Mouse (Mus musculus): ENCODE data around the gene Megf11. TPM values are rescaled to one million over a fixed set of nuclear protein-coding genes. Genes with fewer than 3 reads are reported as not detected.

Gene Megf11
- total and polyA plus RNA-seq, 3 experiments, result 0.08 to 0.93 TPM; not detected in 1

- no peak for DNase-seq (ENCODE audit: low read depth, low spot score)
- TF ChIP-seq CHD2 (IDR thresholded peaks at IDR 0.05; ENCODE audit: low read length), result no peak
- TF ChIP-seq USF2 (IDR thresholded peaks at IDR 0.05; ENCODE audit: borderline replicate concordance in 1 of 2, insufficient read depth in 1 of 2, low read depth in 1 of 2, low read length in 2 of 2), result no peak
- no peak for TF ChIP-seq POLR2AphosphoS5 (IDR thresholded peaks at IDR 0.05; ENCODE audit: borderline replicate concordance, low read depth, low read length)
- TF ChIP-seq JUND (IDR thresholded peaks at IDR 0.05; ENCODE audit: low read depth, low read length), result no peak
- no peak for TF ChIP-seq BHLHE40 (IDR thresholded peaks at IDR 0.05; ENCODE audit: borderline replicate concordance, low read depth, low read length)
- no peak for TF ChIP-seq E2F4 (IDR thresholded peaks at IDR 0.05; ENCODE audit: borderline replicate concordance, low read depth, low read length)
- TF ChIP-seq RAD21 (IDR thresholded peaks at IDR 0.05; ENCODE audit: low read depth, low read length), result no peak
- TF ChIP-seq NRF1 (IDR thresholded peaks at IDR 0.05; ENCODE audit: insufficient read depth, low read depth, low read length, poor library complexity, severe bottlenecking), result no peak
- no peak for TF ChIP-seq SIN3A (IDR thresholded peaks at IDR 0.05; ENCODE audit: low read length)
- no peak for TF ChIP-seq TAL1 (IDR thresholded peaks at IDR 0.05; ENCODE audit: low read length)
- TF ChIP-seq NELFE (IDR thresholded peaks at IDR 0.05; ENCODE audit: low read depth, low read length), result no peak
- TF ChIP-seq MAZ (IDR thresholded peaks at IDR 0.05; ENCODE audit: low read depth, low read length), result no peak
- no peak for TF ChIP-seq KAT2A (conservative IDR thresholded peaks at IDR 0.05; ENCODE audit: low read depth, low read length)
- no peak for TF ChIP-seq MYC (IDR thresholded peaks at IDR 0.05; ENCODE audit: low read depth, low read length)
- TF ChIP-seq SMC3 (IDR thresholded peaks at IDR 0.05; ENCODE audit: low read depth, low read length), result no peak
- Histone ChIP-seq H3K27me3 (ENCODE audit: control insufficient read depth in 1 of 2, insufficient read depth in 2 of 2, low read length in 2 of 2) (peaks cover 3% of the 10 kb centered on the region in 2 experiments), H3K4me1 (ENCODE audit: control insufficient read depth in 1 of 2, insufficient read depth in 2 of 2, low read length in 2 of 2) (no peaks in the 10 kb centered on the region), H3K36me3 (ENCODE audit: control insufficient read depth in 1 of 2, insufficient read depth in 2 of 2, low read length in 2 of 2) (no peaks in the 10 kb centered on the region), H3K4me3 (ENCODE audit: control insufficient read depth in 1 of 2, insufficient read depth in 1 of 2, low read depth in 2 of 2, low read length in 2 of 2) (no peak overlapping the region), H3K9me3 (replicated peaks; ENCODE audit: insufficient read depth, low read length) (no peaks in the 10 kb centered on the region), H3K27ac (ENCODE audit: control insufficient read depth, low read depth, low read length) (no peak overlapping the region), H3K9ac (ENCODE audit: control insufficient read depth, low read depth, low read length, poor library complexity, severe bottlenecking) (no peak overlapping the region), H3K79me2 (ENCODE audit: control insufficient read depth, insufficient read depth, low read length, poor library complexity) (no peaks in the 10 kb centered on the region)
Observed at GRCm38 (mm10) chr9:64604217-64604711, 218.8 kb downstream of the Megf11 start.

GRCm38 (mm10) chr9:64605077-64605714 is 219.8 kb downstream of the Megf11 start:
- Histone ChIP-seq H3K9ac (ENCODE audit: control insufficient read depth, low read depth, low read length, poor library complexity, severe bottlenecking) (no peak overlapping the region), H3K79me2 (ENCODE audit: control insufficient read depth, insufficient read depth, low read length, poor library complexity) (no peaks in the 10 kb centered on the region), H3K27ac (ENCODE audit: control insufficient read depth, low read depth, low read length) (no peak overlapping the region), H3K4me3 (ENCODE audit: control insufficient read depth in 1 of 2, insufficient read depth in 1 of 2, low read depth in 2 of 2, low read length in 2 of 2) (no peak overlapping the region), H3K36me3 (ENCODE audit: control insufficient read depth in 1 of 2, insufficient read depth in 2 of 2, low read length in 2 of 2) (no peaks in the 10 kb centered on the region), H3K9me3 (replicated peaks; ENCODE audit: insufficient read depth, low read length) (no peaks in the 10 kb centered on the region), H3K4me1 (ENCODE audit: control insufficient read depth in 1 of 2, insufficient read depth in 2 of 2, low read length in 2 of 2) (no peaks in the 10 kb centered on the region), H3K27me3 (ENCODE audit: control insufficient read depth in 1 of 2, insufficient read depth in 2 of 2, low read length in 2 of 2) (peaks cover 3% of the 10 kb centered on the region in 2 experiments)
- no peak for TF ChIP-seq USF1 (IDR thresholded peaks at IDR 0.05; ENCODE audit: low read depth, low read length)
- TF ChIP-seq MAFK (IDR thresholded peaks at IDR 0.05; ENCODE audit: borderline replicate concordance, low read depth, low read length), result no peak
- TF ChIP-seq TBP (IDR thresholded peaks at IDR 0.05; ENCODE audit: low read depth, low read length), result no peak
- TF ChIP-seq GATA1 (IDR thresholded peaks at IDR 0.05; ENCODE audit: low read depth, low read length), result no peak
- TF ChIP-seq RAD21 (IDR thresholded peaks at IDR 0.05; ENCODE audit: low read depth, low read length), result no peak
- DNase-seq (ENCODE audit: low read depth, low spot score), result no peak
